Mouse (Mus musculus): ENCODE measurements at regions not wholly inside any gene's neighbourhood (a gene's known extent, or its start where the extent isn't known, plus 50 kb on each side); places are given as distances from the start of the nearest gene placed in this dataset.

GRCm38 (mm10) chr2:75407560-75407959, 251.5 kb upstream of the Hnrnpa3 start:
- DNase-seq (ENCODE audit: low spot score in 2 of 2): no peak

DNA sequence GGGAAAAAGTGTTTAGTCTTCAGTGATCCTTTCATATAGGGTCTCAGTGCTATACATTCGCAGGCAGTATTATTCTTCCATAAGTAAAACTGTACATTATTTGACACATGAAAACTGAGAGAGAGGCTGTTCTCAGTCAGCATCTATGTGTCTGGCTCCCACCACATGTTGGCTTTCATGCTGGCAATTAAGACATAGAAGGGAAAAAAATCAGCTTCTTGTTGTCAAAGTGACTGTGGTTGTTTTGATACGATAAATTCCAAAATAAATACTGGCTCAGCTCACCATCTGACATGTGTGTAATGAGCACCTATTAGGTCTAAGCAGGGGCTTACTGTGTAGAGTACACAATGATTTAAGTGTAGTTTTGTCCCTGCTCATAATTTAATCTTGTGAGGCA, 251.0 kb upstream of the Hnrnpa3 start:
- no peak for DNase-seq (ENCODE audit: low spot score in 2 of 2)

DNA sequence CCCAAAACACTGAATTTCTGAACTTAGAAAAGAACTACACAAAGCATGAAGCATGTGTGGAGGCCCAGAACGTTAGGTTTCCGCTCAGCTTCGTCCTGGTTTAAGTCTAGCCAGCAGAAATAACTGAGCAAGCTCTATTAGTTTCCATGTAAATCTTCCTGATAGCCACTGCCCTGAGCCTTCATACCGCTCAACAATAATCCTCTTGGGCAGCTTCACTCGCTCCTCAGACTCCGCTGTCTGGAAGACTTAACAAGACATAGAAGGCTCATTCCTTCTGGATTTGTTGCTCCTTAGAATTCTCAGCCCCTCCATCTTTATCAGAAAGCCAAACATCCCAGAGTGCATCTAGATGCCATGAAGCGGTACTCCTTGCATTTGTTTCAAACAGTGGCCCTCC, 249.3 kb upstream of the Hnrnpa3 start:
- no peak for DNase-seq (ENCODE audit: low spot score in 2 of 2)

- DNase-seq (ENCODE audit: low spot score in 2 of 2): no peak
These were observed 246.3 kb upstream of the Hnrnpa3 start for GRCm38 (mm10) chr2:75412735-75413134.

GRCm38 (mm10) chr2:75418689-75419088, 240.4 kb upstream of the Hnrnpa3 start:
- no peak for DNase-seq (ENCODE audit: low spot score in 2 of 2)

DNA sequence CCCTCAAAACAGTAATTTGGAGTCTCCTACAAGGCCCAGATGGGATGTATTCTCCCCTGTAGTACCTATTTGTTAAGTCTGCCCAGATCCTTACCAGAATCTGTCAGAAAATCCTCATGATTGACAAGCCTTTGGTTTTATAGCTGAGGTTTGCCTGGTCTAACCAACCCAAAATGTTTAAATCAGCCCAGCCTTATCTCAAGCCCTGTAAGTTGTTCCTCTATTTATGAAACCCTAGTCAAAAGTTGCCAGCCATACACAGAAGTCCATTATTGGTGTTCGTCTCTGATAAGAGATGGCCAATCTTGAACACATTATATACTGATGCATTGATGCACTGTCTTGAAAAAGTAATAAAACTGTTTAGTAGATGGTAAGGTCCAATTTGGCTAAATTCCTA, 239.9 kb upstream of the Hnrnpa3 start:
- DNase-seq (ENCODE audit: low spot score in 2 of 2): no peak

GRCm38 (mm10) chr2:75422798-75423685, 236.0 kb upstream of the Hnrnpa3 start:
- DNase-seq (ENCODE audit: low spot score in 2 of 2): no peak

GRCm38 (mm10) chr2:75423872-75424271, 235.2 kb upstream of the Hnrnpa3 start:
- DNase-seq (ENCODE audit: low spot score in 2 of 2): no peak

DNA sequence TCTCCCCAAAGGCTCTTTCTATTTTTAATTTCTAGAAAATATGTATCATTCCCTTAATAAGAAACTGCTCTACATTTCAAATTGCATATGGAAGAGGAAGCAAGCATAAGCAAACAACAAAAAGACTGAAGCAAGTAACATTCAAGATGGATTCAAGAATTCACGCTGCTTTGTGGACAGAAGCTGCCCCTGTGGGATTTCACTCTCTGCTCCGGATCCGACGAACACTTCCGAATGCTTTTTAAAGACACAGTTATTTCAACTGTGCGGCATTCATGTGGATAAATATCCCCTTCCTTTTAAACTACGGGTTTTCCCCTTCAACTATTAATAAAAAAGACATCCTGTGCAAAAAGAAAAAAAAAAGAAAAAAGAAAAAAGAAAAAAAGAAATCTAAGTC, 234.7 kb upstream of the Hnrnpa3 start:
- no peak for DNase-seq (ENCODE audit: low spot score in 2 of 2)

GRCm38 (mm10) chr2:75424911-75425310, 234.2 kb upstream of the Hnrnpa3 start:
- DNase-seq (ENCODE audit: low spot score in 2 of 2): no peak

- no peak for DNase-seq (ENCODE audit: low spot score in 2 of 2)
These were observed 233.7 kb upstream of the Hnrnpa3 start for GRCm38 (mm10) chr2:75425384-75425783.

GRCm38 (mm10) chr2:75425791-75426190, 233.3 kb upstream of the Hnrnpa3 start:
- no peak for DNase-seq (ENCODE audit: low spot score in 2 of 2)

DNA sequence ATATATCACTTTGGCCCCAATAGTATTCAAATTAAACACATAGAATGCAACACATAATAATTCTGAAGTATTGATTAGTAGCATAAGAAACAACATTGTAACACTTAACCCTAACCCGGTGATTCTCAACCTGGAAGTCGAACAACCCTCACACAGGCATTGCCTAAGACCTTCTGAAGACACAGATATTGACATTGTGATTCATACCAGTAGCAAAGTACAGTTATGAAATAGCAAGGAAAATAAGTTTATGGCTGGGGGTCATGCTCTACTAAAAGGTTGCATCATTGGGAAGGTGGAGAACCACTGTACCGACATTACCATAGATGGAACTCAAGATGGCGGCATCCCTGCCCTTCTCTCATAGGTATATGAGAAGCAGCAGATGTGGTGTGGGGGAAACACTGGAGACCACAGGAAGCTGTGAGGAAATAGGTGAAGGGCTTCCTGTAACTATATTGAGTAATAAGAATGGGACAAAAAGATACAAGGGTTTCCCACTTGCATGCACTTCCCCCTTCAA, 231.1 kb upstream of the Hnrnpa3 start:
- no peak for DNase-seq (ENCODE audit: low spot score in 2 of 2)

GRCm38 (mm10) chr2:75430161-75430940, 228.7 kb upstream of the Hnrnpa3 start:
- no peak for DNase-seq (ENCODE audit: low spot score in 2 of 2)

DNA sequence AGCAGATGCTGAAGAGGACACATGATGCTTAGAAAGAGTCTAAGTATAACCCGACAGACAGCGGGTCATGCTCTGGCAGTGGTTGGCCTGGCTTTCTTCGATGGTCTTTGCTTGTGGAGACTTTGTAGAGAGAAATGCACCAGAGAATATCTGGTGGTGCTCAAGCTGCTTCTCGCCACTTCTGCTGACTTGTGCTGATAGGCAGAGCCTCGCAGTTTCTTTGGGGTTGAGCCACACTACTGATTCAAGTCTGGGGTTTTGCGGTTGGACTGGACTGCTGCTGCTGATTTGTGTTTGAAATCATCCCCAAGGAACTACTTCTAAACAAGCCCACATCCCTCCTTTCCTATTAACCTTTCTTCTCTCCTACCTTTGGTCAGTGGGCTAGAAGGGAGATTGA, 227.1 kb upstream of the Hnrnpa3 start:
- DNase-seq (ENCODE audit: low spot score in 2 of 2): no peak

DNA sequence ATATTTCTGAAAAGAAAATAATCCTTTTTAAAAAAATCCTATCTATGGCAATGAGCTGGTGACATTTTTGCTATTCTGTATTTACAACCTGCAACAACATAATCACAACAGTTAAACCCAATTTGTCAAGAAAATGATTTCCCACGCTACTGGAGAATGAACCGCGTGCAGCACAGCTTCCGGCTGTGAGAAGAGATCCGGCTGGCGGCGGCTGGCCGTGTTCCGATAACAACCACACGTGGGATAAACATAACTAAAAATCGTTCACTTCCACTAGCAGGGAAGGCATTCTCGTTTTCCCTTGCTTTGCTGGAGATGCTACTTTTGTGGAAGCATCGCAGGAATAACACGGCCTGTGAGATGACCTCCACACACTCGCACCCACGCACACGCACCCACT, 224.5 kb upstream of the Hnrnpa3 start:
- no peak for DNase-seq (ENCODE audit: low spot score in 2 of 2)

DNA sequence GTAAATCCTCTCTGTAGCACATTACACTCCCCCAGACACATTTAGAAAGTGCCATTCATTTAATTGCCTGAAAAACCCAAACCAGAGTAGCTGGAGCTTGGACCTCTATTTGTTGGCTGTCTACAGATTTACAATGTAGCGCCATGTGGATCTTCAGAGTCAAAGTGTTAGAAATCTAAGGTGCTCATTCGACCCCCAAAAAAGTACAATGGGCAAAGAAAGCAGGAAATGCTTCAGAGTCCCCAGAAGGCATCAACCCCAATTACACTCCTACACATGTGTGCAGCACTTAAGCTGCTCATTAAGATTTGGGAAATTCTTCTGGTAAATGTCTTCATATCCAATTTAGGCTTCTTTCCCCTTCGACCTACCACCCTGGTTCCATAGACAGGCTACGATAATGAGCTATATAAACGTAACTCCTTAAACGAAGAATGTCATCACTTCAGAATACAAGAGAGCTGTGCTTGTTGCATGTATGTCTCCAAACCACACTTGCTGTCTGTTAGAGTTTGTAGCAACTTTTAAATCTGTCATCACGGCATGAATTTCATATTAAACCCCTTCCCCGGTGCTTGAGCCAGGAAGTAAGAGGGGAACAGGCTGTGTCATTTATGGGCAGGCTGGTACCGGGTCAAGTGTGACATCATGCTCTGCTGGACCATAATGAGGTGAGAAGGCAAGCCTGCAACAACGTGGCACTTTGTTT, 219.4 kb upstream of the Hnrnpa3 start:
- no peak for DNase-seq (ENCODE audit: low spot score in 2 of 2)

- DNase-seq (ENCODE audit: low spot score in 2 of 2): no peak
These were observed 216.4 kb upstream of the Hnrnpa3 start for GRCm38 (mm10) chr2:75442632-75443031.

GRCm38 (mm10) chr2:75445189-75445588, 213.9 kb upstream of the Hnrnpa3 start:
- DNase-seq (ENCODE audit: low spot score in 2 of 2): no peak

- no peak for DNase-seq (ENCODE audit: low spot score in 2 of 2)
These were observed 211.9 kb upstream of the Hnrnpa3 start for GRCm38 (mm10) chr2:75446996-75447715.

- DNase-seq (ENCODE audit: low spot score in 2 of 2): no peak
These were observed 210.8 kb upstream of the Hnrnpa3 start for GRCm38 (mm10) chr2:75448221-75448620.

Data from frontal cortex, postnatal 25 days (tissue).